Comparison of ENCODE assay signal across 8 mouse cellular contexts in genomic region chr15:81936679-81937078, GRCm38 (mm10). TPM values are rescaled to one million over a fixed set of nuclear protein-coding genes. Genes with fewer than 3 reads are reported as not detected.
DNase-seq lines count a peak whose midpoint lies in the region; ATAC-seq and TF ChIP-seq lines count a peak whose summit lies in the region.

TSS of gene Csdc2 (plus strand) at chr15:81936759.

- H3K4me3 ChIP-seq in lung, adult 2 months (replicated peaks; ENCODE audit: extremely low read depth, low read depth, low read length), result peak within 1 kb of the TSS; percentile 33
- peak within 1 kb of the TSS; percentile 49 for H3K4me3 ChIP-seq in embryonic facial prominence, embryonic 12.5 days

- peak within 1 kb of the TSS; percentile 78 for H3K4me2 ChIP-seq in embryonic facial prominence, embryonic 12.5 days (replicated peaks)

- DNase-seq in lung, adult 2 months, result peak; percentile 18
- no peak for DNase-seq in lung, postnatal 25 days (ENCODE audit: low spot score)
- DNase-seq in heart, postnatal 14 days, result peak; percentile 61 to 69
- peak in 1 of 2 experiments; percentile 48 for DNase-seq in layer of hippocampus, adult 8-10 months (ENCODE audit: low spot score in 2 of 2)
- peak; percentile 75 for DNase-seq in lung, postnatal 10 days
- DNase-seq in right cerebral cortex, postnatal 25 days, result peak; percentile 67

- intact Hi-C loops in heart, postnatal 14 days (cut with DNase I), result no loop called here

- no peak for TF ChIP-seq POLR2A in lung, adult 2 months (IDR thresholded peaks at IDR 0.05; ENCODE audit: borderline replicate concordance, extremely low read depth, low read depth, low read length)

- H3K27me3 ChIP-seq in embryonic facial prominence, embryonic 12.5 days, result no peaks in the 10 kb centered on the region

- peak; percentile 52; the same call in 1 of the 2 replicates for ATAC-seq in embryonic facial prominence, embryonic 12.5 days (ENCODE audit: insufficient number of reproducible peaks, insufficient read depth, low FRiP score, low TSS enrichment)
- no peak for ATAC-seq in monocyte, adult 5-6 weeks (replicated peaks; ENCODE audit: insufficient number of reproducible peaks, low FRiP score, low TSS enrichment, poor library complexity, severe bottlenecking)

- TF ChIP-seq CTCF in lung, adult 2 months (IDR thresholded peaks at IDR 0.05; ENCODE audit: insufficient read depth, low read length), result no peak

- WGBS in lung, adult 2 months, result 11% methylated on average over 12 of the region's 12 CpGs
- WGBS in embryonic facial prominence, embryonic 12.5 days, result under 1% methylated on average over 12 of the region's 12 CpGs

- H3K9me3 ChIP-seq in embryonic facial prominence, embryonic 12.5 days, result no peaks in the 10 kb centered on the region

- H3K4me1 ChIP-seq in lung, adult 2 months (ENCODE audit: control insufficient read depth, insufficient read depth, low read length), result peaks cover 6% of the 10 kb centered on the region; the same call in 1 of the 2 replicates
- peaks cover 19% of the 10 kb centered on the region for H3K4me1 ChIP-seq in embryonic facial prominence, embryonic 12.5 days

- H3K9ac ChIP-seq in embryonic facial prominence, embryonic 12.5 days, result peak within 1 kb of the TSS; percentile 58

- H3K27ac ChIP-seq in embryonic facial prominence, embryonic 12.5 days, result 0 out of 2 replicates have a peak within 1 kb of the TSS, but pooled peaks have one; percentile 38

- H3K36me3 ChIP-seq in embryonic facial prominence, embryonic 12.5 days, result no peaks in the 10 kb centered on the region

RNA-seq across cellular contexts. Expression of gene Csdc2, which starts in this region (rescaled TPM):
- polyA plus RNA-seq in lung, adult 2 months (2012; rRNA removed), result 8.0 and 9.7 TPM in 2 replicates
- 12.8 and 15.9 TPM in 2 replicates for polyA plus RNA-seq in embryonic facial prominence, embryonic 12.5 days (2016; fragmentation: Nextera tagmentation; extraction: Ambion mirVana)
- total RNA-seq in heart, postnatal 14 days (2021), result 10 to 100 TPM; 39.6 to 60.9 TPM
- 10 to 100 TPM; 63.2 to 67.4 (median 65.9) TPM for total RNA-seq in layer of hippocampus, adult 8-10 months (2022)
- total RNA-seq in monocyte, adult 5-6 weeks (2017), result 0.19 TPM in 1 of 3 replicates, not detected in the others

Comparison
In these comparisons a context has a peak if more than half of its experiments do, and no peak if none do; other contexts are left out.
1. RNA of gene Csdc2 (total RNA-seq): 63.2 to 67.4 TPM in layer of hippocampus, adult 8-10 months and 39.6 to 60.9 TPM in heart, postnatal 14 days; 0.19 TPM in monocyte, adult 5-6 weeks; every median in the first group is over 10 times any median in the second.